In genomic region chr4:103273021-103273420, GRCm38 (mm10) we compare ENCODE assay signal across 22 mouse cellular contexts. TPM values are rescaled to one million over a fixed set of nuclear protein-coding genes. Genes with fewer than 3 reads are reported as not detected.
"Had no signal": no experiment of that assay in that cellular context is flagged by ENCODE, and none has a peak within 500 bp of the region (broad histone marks: within the 10 kb centered on the region; RNA-seq: fewer than 3 reads in every experiment).

No protein-coding gene starts in this region.

- DNase-seq: kidney, postnatal 36 days; lung, adult 2 months; lung, postnatal 4 days; right cerebral cortex, postnatal 14 days; thymus, adult 2 months; thymus, postnatal 25 days had no signal

- H3K4me1 ChIP-seq: limb, embryonic 10.5 days; liver, embryonic 15.5 days; midbrain, embryonic 12.5 days; stomach, embryonic 15.5 days had no signal

- H3K36me3 ChIP-seq: limb, embryonic 10.5 days; liver, embryonic 15.5 days; midbrain, embryonic 12.5 days; stomach, embryonic 15.5 days had no signal

- H3K4me3 ChIP-seq: layer of hippocampus, adult 2 months; limb, embryonic 10.5 days; liver, embryonic 15.5 days; midbrain, embryonic 12.5 days; stomach, embryonic 15.5 days had no signal

- H3K9me3 ChIP-seq: limb, embryonic 10.5 days; liver, embryonic 15.5 days; midbrain, embryonic 12.5 days; stomach, embryonic 15.5 days had no signal

- H3K27me3 ChIP-seq: liver, embryonic 15.5 days; midbrain, embryonic 12.5 days; stomach, embryonic 15.5 days had no signal

- H3K9ac ChIP-seq: liver, embryonic 15.5 days; midbrain, embryonic 12.5 days; stomach, embryonic 15.5 days had no signal

- H3K27ac ChIP-seq: kidney, postnatal 0 days; layer of hippocampus, adult 2 months; limb, embryonic 10.5 days; liver, embryonic 15.5 days; midbrain, embryonic 12.5 days; stomach, embryonic 15.5 days had no signal

- H3K4me2 ChIP-seq: liver, embryonic 11.5 days; liver, embryonic 15.5 days; midbrain, embryonic 12.5 days; stomach, embryonic 15.5 days had no signal

- ATAC-seq: lung, postnatal 0 days; midbrain, embryonic 16.5 days had no signal

RNA-seq across cellular contexts. Expression of gene 4921539E11Rik, which starts 17.6 kb away (rescaled TPM):
- total RNA-seq: layer of hippocampus, adult 2 months; layer of hippocampus, postnatal 14 days; left cerebral cortex, adult 18-20 months; left cerebral cortex, postnatal 14 days; megakaryocyte-erythroid progenitor cell, adult 5-6 weeks had no signal
- polyA plus RNA-seq: kidney, postnatal 0 days; limb, embryonic 10.5 days; limb, embryonic 14.5 days; liver, embryonic 11.5 days; liver, embryonic 15.5 days; lung, adult 2 months; lung, postnatal 0 days; midbrain, embryonic 12.5 days; midbrain, embryonic 16.5 days; spleen, adult 2 months; stomach, embryonic 15.5 days; thymus, adult 2 months; urinary bladder, adult 2 months had no signal
